Mouse (Mus musculus): Measurements from ENCODE around the gene Tmem52b. TPM values are rescaled to one million over a fixed set of nuclear protein-coding genes. Genes with fewer than 3 reads are reported as not detected.
A peak's percentile ranks its signal among the peaks of the same experiment; 100 is the strongest.

Gene Tmem52b
- polyA plus RNA-seq, 1 experiment from 2014 or later, result not detected

- no peak overlapping the region for H3K27ac ChIP-seq
- H3K9ac ChIP-seq, result no peak overlapping the region
- 70% methylated on average over 6 of the region's 6 CpGs for WGBS
- no peak overlapping the region for H3K4me2 ChIP-seq (replicated peaks)
- no peaks in the 10 kb centered on the region for H3K9me3 ChIP-seq
- no peak overlapping the region for H3K4me3 ChIP-seq
- 0 out of 2 replicates have a peak, but pooled peaks cover 6% of the 10 kb centered on the region for H3K4me1 ChIP-seq
- H3K27me3 ChIP-seq, result no peaks in the 10 kb centered on the region
- no peak for ATAC-seq (ENCODE audit: insufficient number of reproducible peaks, insufficient read depth, low FRiP score, low TSS enrichment)
- H3K36me3 ChIP-seq, result no peaks in the 10 kb centered on the region
Observed at GRCm38 (mm10) chr6:129510120-129510911, 2.0 kb upstream of the Tmem52b start.

- no peak for ATAC-seq (ENCODE audit: insufficient number of reproducible peaks, insufficient read depth, low FRiP score, low TSS enrichment)
- 46% methylated on average over 8 of the region's 8 CpGs for WGBS
- H3K4me2 ChIP-seq (replicated peaks), result no peak overlapping the region
Observed at GRCm38 (mm10) chr6:129512868-129513267, 513 bp downstream of the Tmem52b start.

GRCm38 (mm10) chr6:129513409-129513808 lies 1.1 kb downstream of the Tmem52b start:
- Histone ChIP-seq H3K27me3 (no peaks in the 10 kb centered on the region), H3K9me3 (no peaks in the 10 kb centered on the region), H3K4me2 (replicated peaks) (no peak overlapping the region), H3K9ac (no peak overlapping the region), H3K4me1 (0 out of 2 replicates have a peak, but pooled peaks cover 6% of the 10 kb centered on the region), H3K36me3 (no peaks in the 10 kb centered on the region), H3K4me3 (no peak overlapping the region), H3K27ac (no peak overlapping the region)
- no peak for ATAC-seq (ENCODE audit: insufficient number of reproducible peaks, insufficient read depth, low FRiP score, low TSS enrichment)
- 69% methylated on average over 1 of the region's 1 CpGs for WGBS

More at GRCm38 (mm10) chr6:129512868-129513267, 513 bp downstream of the Tmem52b start:
- Histone ChIP-seq H3K4me3 (no peak overlapping the region), H3K4me1 (0 out of 2 replicates have a peak, but pooled peaks cover 6% of the 10 kb centered on the region), H3K27me3 (no peaks in the 10 kb centered on the region), H3K36me3 (no peaks in the 10 kb centered on the region), H3K27ac (no peak overlapping the region), H3K9ac (no peak overlapping the region), H3K9me3 (no peaks in the 10 kb centered on the region)

- WGBS, result 65% methylated on average over 2 of the region's 2 CpGs
- no peaks in the 10 kb centered on the region for H3K27me3 ChIP-seq
- H3K9me3 ChIP-seq, result no peaks in the 10 kb centered on the region
- H3K4me3 ChIP-seq, result no peak overlapping the region
- H3K27ac ChIP-seq, result no peak overlapping the region
- H3K4me1 ChIP-seq, result 0 out of 2 replicates have a peak, but pooled peaks cover 6% of the 10 kb centered on the region
- no peak overlapping the region for H3K4me2 ChIP-seq (replicated peaks)
- no peaks in the 10 kb centered on the region for H3K36me3 ChIP-seq
- H3K9ac ChIP-seq, result no peak overlapping the region
- no peak for ATAC-seq (ENCODE audit: insufficient number of reproducible peaks, insufficient read depth, low FRiP score, low TSS enrichment)
Observed at GRCm38 (mm10) chr6:129514376-129514775, 2.0 kb downstream of the Tmem52b start.

- H3K27me3 ChIP-seq, result no peaks in the 10 kb centered on the region
- 85% methylated on average over 3 of the region's 3 CpGs for WGBS
- H3K27ac ChIP-seq, result no peak overlapping the region
- 0 out of 2 replicates have a peak, but pooled peaks cover 6% of the 10 kb centered on the region for H3K4me1 ChIP-seq
- no peaks in the 10 kb centered on the region for H3K9me3 ChIP-seq
- no peak for ATAC-seq (ENCODE audit: insufficient number of reproducible peaks, insufficient read depth, low FRiP score, low TSS enrichment)
- H3K4me2 ChIP-seq (replicated peaks), result no peak overlapping the region
- H3K36me3 ChIP-seq, result no peaks in the 10 kb centered on the region
- H3K9ac ChIP-seq, result no peak overlapping the region
- no peak overlapping the region for H3K4me3 ChIP-seq
Observed at GRCm38 (mm10) chr6:129515068-129515467, 2.7 kb downstream of the Tmem52b start.

GRCm38 (mm10) chr6:129516388-129516787 lies 4.0 kb downstream of the Tmem52b start:
- Histone ChIP-seq H3K4me3 (no peak overlapping the region), H3K4me1 (0 out of 2 replicates have a peak, but pooled peaks cover 6% of the 10 kb centered on the region), H3K27me3 (no peaks in the 10 kb centered on the region), H3K9ac (no peak overlapping the region), H3K36me3 (no peaks in the 10 kb centered on the region), H3K27ac (no peak overlapping the region), H3K4me2 (replicated peaks) (no peak overlapping the region), H3K9me3 (no peaks in the 10 kb centered on the region)
- ATAC-seq (ENCODE audit: insufficient number of reproducible peaks, insufficient read depth, low FRiP score, low TSS enrichment), result no peak
- 89% methylated on average over 10 of the region's 10 CpGs for WGBS

GRCm38 (mm10) chr6:129517752-129518408 lies 5.5 kb downstream of the Tmem52b start:
- no peak overlapping the region for H3K27ac ChIP-seq
- no peak overlapping the region for H3K9ac ChIP-seq
- ATAC-seq (ENCODE audit: insufficient number of reproducible peaks, insufficient read depth, low FRiP score, low TSS enrichment), result peak; percentile 75
- no peak overlapping the region for H3K4me2 ChIP-seq (replicated peaks)
- no peaks in the 10 kb centered on the region for H3K27me3 ChIP-seq
- H3K9me3 ChIP-seq, result no peaks in the 10 kb centered on the region
- no peak overlapping the region for H3K4me3 ChIP-seq
- 0 out of 2 replicates have a peak, but pooled peaks cover 6% of the 10 kb centered on the region for H3K4me1 ChIP-seq
- WGBS, result 47% methylated on average over 2 of the region's 2 CpGs
- no peaks in the 10 kb centered on the region for H3K36me3 ChIP-seq

GRCm38 (mm10) chr6:129526069-129526468 lies 13.7 kb downstream of the Tmem52b start:
- no peaks in the 10 kb centered on the region for H3K4me1 ChIP-seq
- H3K4me2 ChIP-seq (replicated peaks), result no peak overlapping the region
- H3K27me3 ChIP-seq, result no peaks in the 10 kb centered on the region
- ATAC-seq (ENCODE audit: insufficient number of reproducible peaks, insufficient read depth, low FRiP score, low TSS enrichment), result no peak
- no peaks in the 10 kb centered on the region for H3K36me3 ChIP-seq
- no peak overlapping the region for H3K9ac ChIP-seq
- H3K9me3 ChIP-seq, result no peaks in the 10 kb centered on the region
- no peak overlapping the region for H3K27ac ChIP-seq
- H3K4me3 ChIP-seq, result no peak overlapping the region

- Histone ChIP-seq H3K4me1 (peaks cover under 1% of the 10 kb centered on the region; the same call in 1 of the 2 replicates), H3K27me3 (no peaks in the 10 kb centered on the region), H3K9ac (no peak overlapping the region), H3K36me3 (no peaks in the 10 kb centered on the region), H3K4me2 (replicated peaks) (no peak overlapping the region), H3K4me3 (no peak overlapping the region), H3K9me3 (no peaks in the 10 kb centered on the region), H3K27ac (no peak overlapping the region)
- WGBS, result 73% methylated on average over 2 of the region's 2 CpGs
- ATAC-seq (ENCODE audit: insufficient number of reproducible peaks, insufficient read depth, low FRiP score, low TSS enrichment), result no peak
Observed at GRCm38 (mm10) chr6:129527416-129527815, 15.1 kb downstream of the Tmem52b start.

GRCm38 (mm10) chr6:129529605-129530004 lies 17.2 kb downstream of the Tmem52b start:
- WGBS, result 76% methylated on average over 1 of the region's 1 CpGs
- no peak overlapping the region for H3K27ac ChIP-seq
- no peak overlapping the region for H3K4me2 ChIP-seq (replicated peaks)
- H3K9ac ChIP-seq, result no peak overlapping the region
- peaks cover 5% of the 10 kb centered on the region; the same call in 1 of the 2 replicates for H3K4me1 ChIP-seq
- H3K4me3 ChIP-seq, result no peak overlapping the region
- H3K36me3 ChIP-seq, result no peaks in the 10 kb centered on the region
- H3K27me3 ChIP-seq, result no peaks in the 10 kb centered on the region
- ATAC-seq (ENCODE audit: insufficient number of reproducible peaks, insufficient read depth, low FRiP score, low TSS enrichment), result no peak
- H3K9me3 ChIP-seq, result no peaks in the 10 kb centered on the region

GRCm38 (mm10) chr6:129530261-129530660 lies 17.9 kb downstream of the Tmem52b start:
- ATAC-seq (ENCODE audit: insufficient number of reproducible peaks, insufficient read depth, low FRiP score, low TSS enrichment), result no peak
- no peak overlapping the region for H3K4me2 ChIP-seq (replicated peaks)

GRCm38 (mm10) chr6:129532556-129532941 lies 20.2 kb downstream of the Tmem52b start:
- Histone ChIP-seq H3K4me2 (replicated peaks) (peak overlapping the region; percentile 76), H3K4me1 (peaks cover 9% of the 10 kb centered on the region; the same call in 1 of the 2 replicates), H3K9ac (peak overlapping the region; percentile 66; the same call in 1 of the 2 replicates), H3K27me3 (no peaks in the 10 kb centered on the region), H3K27ac (no peak overlapping the region), H3K36me3 (no peaks in the 10 kb centered on the region), H3K4me3 (peak overlapping the region; percentile 85), H3K9me3 (no peaks in the 10 kb centered on the region)
- no peak for ATAC-seq (ENCODE audit: insufficient number of reproducible peaks, insufficient read depth, low FRiP score, low TSS enrichment)
- WGBS, result 35% methylated on average over 7 of the region's 7 CpGs

More at GRCm38 (mm10) chr6:129530261-129530660, 17.9 kb downstream of the Tmem52b start:
- Histone ChIP-seq H3K4me1 (peaks cover 9% of the 10 kb centered on the region; the same call in 1 of the 2 replicates), H3K4me3 (no peak overlapping the region), H3K36me3 (no peaks in the 10 kb centered on the region), H3K9ac (no peak overlapping the region), H3K27ac (no peak overlapping the region), H3K9me3 (no peaks in the 10 kb centered on the region), H3K27me3 (no peaks in the 10 kb centered on the region)

Data from embryonic facial prominence, embryonic 12.5 days (tissue).